Mouse (Mus musculus): Measurements from ENCODE around the gene Apof.
"Not testable (repeated sequence)": the region's sequence is repeated elsewhere in the genome, so short reads cannot be mapped to it uniquely, and the experiment has no call there.

The Apof gene

GRCm38 (mm10) chr10:128256328-128256727 lies 12.1 kb upstream of the Apof start:
- in situ Hi-C loops (cut with MboI; ENCODE audit: unreplicated experiment in 2 of 2): no loop called here

GRCm38 (mm10) chr10:128258953-128259352 lies 9.5 kb upstream of the Apof start:
- in situ Hi-C loops (cut with MboI; ENCODE audit: unreplicated experiment in 2 of 2): no loop called here

GRCm38 (mm10) chr10:128259946-128260345 lies 8.5 kb upstream of the Apof start:
- in situ Hi-C loops (cut with MboI; ENCODE audit: unreplicated experiment in 2 of 2): no loop called here

GRCm38 (mm10) chr10:128260376-128260775 lies 8.1 kb upstream of the Apof start:
- in situ Hi-C loops (cut with MboI; ENCODE audit: unreplicated experiment in 2 of 2): not testable (repeated sequence)

GRCm38 (mm10) chr10:128262300-128262699 lies 6.2 kb upstream of the Apof start:
- in situ Hi-C loops (cut with MboI; ENCODE audit: unreplicated experiment in 2 of 2): no loop called here

GRCm38 (mm10) chr10:128263393-128264310 lies 4.8 kb upstream of the Apof start:
- in situ Hi-C loops (cut with MboI; ENCODE audit: unreplicated experiment in 2 of 2): no loop called here

GRCm38 (mm10) chr10:128269206-128269910 lies 887 bp downstream of the Apof start:
- in situ Hi-C loops (cut with MboI; ENCODE audit: unreplicated experiment in 2 of 2): no loop called here

GRCm38 (mm10) chr10:128270287-128270841 lies 1.9 kb downstream of the Apof start, which contains the start of gene Stat2:
Gene Stat2 (plus strand): TSS chr10:128270559.
- in situ Hi-C loops (cut with MboI; ENCODE audit: unreplicated experiment in 2 of 2): no loop called here

GRCm38 (mm10) chr10:128270866-128271265 lies 2.4 kb downstream of the Apof start:
- in situ Hi-C loops (cut with MboI; ENCODE audit: unreplicated experiment in 2 of 2): no loop called here

GRCm38 (mm10) chr10:128271883-128272282 lies 3.4 kb downstream of the Apof start:
- in situ Hi-C loops (cut with MboI; ENCODE audit: unreplicated experiment in 2 of 2): no loop called here

- in situ Hi-C loops (cut with MboI; ENCODE audit: unreplicated experiment in 2 of 2): not testable (repeated sequence)
These were observed 4.5 kb downstream of the Apof start for GRCm38 (mm10) chr10:128272819-128273439.

GRCm38 (mm10) chr10:128275374-128275773 lies 6.9 kb downstream of the Apof start:
- in situ Hi-C loops (cut with MboI; ENCODE audit: unreplicated experiment in 2 of 2): not testable (repeated sequence)

- in situ Hi-C loops (cut with MboI; ENCODE audit: unreplicated experiment in 2 of 2): no loop called here
These were observed 9.7 kb downstream of the Apof start for GRCm38 (mm10) chr10:128278158-128278557.

GRCm38 (mm10) chr10:128280943-128281342 lies 12.5 kb downstream of the Apof start:
- in situ Hi-C loops (cut with MboI; ENCODE audit: unreplicated experiment in 2 of 2): loop anchor here in 1 of 2 experiments (5.0 kb wide), 1 partner anchor 69 kb away; the partner anchor contains the start of gene Spryd4

- in situ Hi-C loops (cut with MboI; ENCODE audit: unreplicated experiment in 2 of 2): loop anchor here in 1 of 2 experiments (5.0 kb wide), 1 partner anchor 69 kb away; the partner anchor contains the start of gene Spryd4
These were observed 13.2 kb downstream of the Apof start for GRCm38 (mm10) chr10:128281682-128282081.

GRCm38 (mm10) chr10:128282886-128283450 lies 14.5 kb downstream of the Apof start:
- in situ Hi-C loops (cut with MboI; ENCODE audit: unreplicated experiment in 2 of 2): loop anchor here in 1 of 2 experiments (5.0 kb wide), 1 partner anchor 71 kb away; the partner anchor contains the start of gene Spryd4

GRCm38 (mm10) chr10:128283604-128284579 lies 15.4 kb downstream of the Apof start:
- in situ Hi-C loops (cut with MboI; ENCODE audit: unreplicated experiment in 2 of 2): loop anchor here in 1 of 2 experiments (5.0 kb wide), 1 partner anchor 72 kb away; the partner anchor contains the start of gene Spryd4

GRCm38 (mm10) chr10:128290594-128290993 lies 22.1 kb downstream of the Apof start:
- in situ Hi-C loops (cut with MboI; ENCODE audit: unreplicated experiment in 2 of 2): not testable (repeated sequence)

Data from v-Abl transformed pro-B cells (cell line).